Mouse (Mus musculus): Measurements from ENCODE around the gene Ifna6. TPM values are rescaled to one million over a fixed set of nuclear protein-coding genes. Genes with fewer than 3 reads are reported as not detected.
A peak's percentile ranks its signal among the peaks of the same experiment; 100 is the strongest.

Ifna6 gene
- polyA plus RNA-seq, 1 experiment from 2014 or later = not detected

DNA sequence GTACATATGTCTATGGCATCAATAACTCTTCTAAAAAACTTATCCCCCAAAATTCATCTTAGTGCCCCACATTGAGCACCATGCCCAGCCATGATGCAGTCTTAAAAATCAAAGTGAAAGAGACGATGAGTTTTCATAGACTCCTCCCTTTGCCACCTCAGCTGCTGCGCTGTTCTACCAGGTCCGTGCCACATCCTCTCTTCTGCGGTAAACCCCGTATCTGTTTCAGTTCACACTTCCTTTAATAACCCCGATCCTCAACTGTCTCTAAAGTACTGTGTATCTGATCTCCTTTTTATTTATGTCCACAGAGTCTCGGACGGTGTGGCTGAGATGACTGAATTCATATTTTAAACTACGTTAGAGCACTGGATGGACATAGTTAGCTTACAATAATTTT, 37.4 kb downstream of the Ifna6 start:
- no peak for DNase-seq
- 73% methylated on average over 9 of the region's 9 CpGs for WGBS

DNA sequence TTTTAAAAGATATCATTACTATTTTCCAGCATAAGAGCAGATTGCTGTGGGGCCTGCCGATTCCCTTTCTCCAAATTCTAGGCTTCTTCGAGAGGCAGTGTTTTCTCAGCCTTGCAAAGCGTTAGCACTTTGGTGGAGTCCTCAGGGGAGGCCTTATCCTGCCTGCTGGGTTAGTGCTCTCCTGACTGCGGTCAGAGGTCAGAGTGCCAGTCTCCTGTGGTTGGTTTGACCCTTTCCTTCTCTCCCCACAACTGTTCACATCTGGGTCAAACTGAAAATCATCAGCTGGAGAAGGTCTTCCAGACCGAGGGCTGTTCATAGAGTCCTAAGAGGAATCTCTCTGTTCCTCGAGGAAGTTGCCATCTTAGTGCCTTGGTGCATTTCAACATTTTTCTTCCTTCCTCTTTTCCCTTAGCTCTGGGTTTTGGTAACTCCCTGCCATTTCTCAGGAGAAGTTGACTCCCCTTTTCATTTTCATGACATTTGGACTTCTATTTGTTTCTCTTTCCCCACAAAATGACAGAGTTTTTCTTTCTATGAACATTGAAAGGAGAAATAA, 37.9 kb downstream of the Ifna6 start:
- H3K4me1 ChIP-seq (ENCODE audit: control insufficient read depth, insufficient read depth, low read length) = 0 out of 2 replicates have a peak, but pooled peaks cover 6% of the 10 kb centered on the region
- H3K9ac ChIP-seq (replicated peaks; ENCODE audit: low read length) = no peak overlapping the region
- ATAC-seq (ENCODE audit: low FRiP score, low TSS enrichment) (no peak), DNase-seq (no peak)
- H3K4me3 ChIP-seq (replicated peaks; ENCODE audit: low read depth, low read length) = no peak overlapping the region
- H3K9me3 ChIP-seq (ENCODE audit: control insufficient read depth, low read length) = no peaks in the 10 kb centered on the region
- H3K4me2 ChIP-seq (ENCODE audit: low read length) = no peak overlapping the region
- H3K27ac ChIP-seq (replicated peaks; ENCODE audit: low read depth, low read length) = no peak overlapping the region
- H3K36me3 ChIP-seq (ENCODE audit: control insufficient read depth, insufficient read depth, low read length) = no peaks in the 10 kb centered on the region
- 0 out of 2 replicates have a peak, but pooled peaks cover 3% of the 10 kb centered on the region for H3K27me3 ChIP-seq (ENCODE audit: control insufficient read depth, insufficient read depth, low read length)
- WGBS = 65% methylated on average over 6 of the region's 6 CpGs

More for the DNA sequence above, 37.4 kb downstream of the Ifna6 start:
- Histone ChIP-seq H3K9me3 (ENCODE audit: control insufficient read depth, low read length) (no peaks in the 10 kb centered on the region), H3K27ac (replicated peaks; ENCODE audit: low read depth, low read length) (no peak overlapping the region), H3K27me3 (ENCODE audit: control insufficient read depth, insufficient read depth, low read length) (0 out of 2 replicates have a peak, but pooled peaks cover 3% of the 10 kb centered on the region), H3K36me3 (ENCODE audit: control insufficient read depth, insufficient read depth, low read length) (no peaks in the 10 kb centered on the region), H3K9ac (replicated peaks; ENCODE audit: low read length) (no peak overlapping the region), H3K4me3 (replicated peaks; ENCODE audit: low read depth, low read length) (no peak overlapping the region), H3K4me1 (ENCODE audit: control insufficient read depth, insufficient read depth, low read length) (0 out of 2 replicates have a peak, but pooled peaks cover 6% of the 10 kb centered on the region), H3K4me2 (ENCODE audit: low read length) (no peak overlapping the region)
- ATAC-seq (ENCODE audit: low FRiP score, low TSS enrichment) = no peak

DNA sequence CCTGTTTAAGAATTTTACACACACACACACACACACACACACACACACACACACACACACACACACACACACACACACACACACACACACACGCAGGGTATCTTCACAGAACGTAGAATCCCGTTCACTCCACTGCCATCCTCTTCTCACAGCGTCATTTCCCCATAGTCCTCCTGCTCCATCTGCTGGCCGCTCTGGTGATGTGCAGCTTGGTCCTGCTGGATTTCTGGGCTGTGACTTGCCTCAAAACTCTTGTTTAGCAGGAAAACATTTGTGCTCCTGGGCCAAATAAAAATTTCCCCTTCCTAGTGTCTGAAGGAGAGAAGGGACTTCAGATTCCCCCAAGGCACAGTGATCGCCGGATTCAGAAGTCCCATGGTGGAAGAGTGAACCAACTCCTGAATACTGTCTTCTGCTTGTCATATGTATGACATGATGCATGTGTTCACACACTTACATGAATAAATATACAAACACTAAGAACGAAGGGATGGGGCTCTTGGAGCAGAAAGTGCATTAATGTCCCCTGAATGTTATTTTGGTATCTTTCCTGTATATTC, 40.2 kb downstream of the Ifna6 start:
- DNase-seq = peak; percentile 87
- WGBS = under 1% methylated on average over 8 of the region's 8 CpGs
- Histone ChIP-seq H3K4me3 (replicated peaks; ENCODE audit: low read depth, low read length) (peak overlapping the region; percentile 43), H3K27me3 (ENCODE audit: control insufficient read depth, insufficient read depth, low read length) (0 out of 2 replicates have a peak, but pooled peaks cover 3% of the 10 kb centered on the region), H3K4me1 (ENCODE audit: control insufficient read depth, insufficient read depth, low read length) (0 out of 2 replicates have a peak, but pooled peaks cover 6% of the 10 kb centered on the region), H3K36me3 (ENCODE audit: control insufficient read depth, insufficient read depth, low read length) (no peaks in the 10 kb centered on the region), H3K4me2 (ENCODE audit: low read length) (peak overlapping the region; percentile 85), H3K9me3 (ENCODE audit: control insufficient read depth, low read length) (no peaks in the 10 kb centered on the region), H3K27ac (replicated peaks; ENCODE audit: low read depth, low read length) (no peak overlapping the region), H3K9ac (replicated peaks; ENCODE audit: low read length) (peak overlapping the region; percentile 34; the same call in 1 of the 2 replicates)
- ATAC-seq (ENCODE audit: low FRiP score, low TSS enrichment) = peak; percentile 66

DNA sequence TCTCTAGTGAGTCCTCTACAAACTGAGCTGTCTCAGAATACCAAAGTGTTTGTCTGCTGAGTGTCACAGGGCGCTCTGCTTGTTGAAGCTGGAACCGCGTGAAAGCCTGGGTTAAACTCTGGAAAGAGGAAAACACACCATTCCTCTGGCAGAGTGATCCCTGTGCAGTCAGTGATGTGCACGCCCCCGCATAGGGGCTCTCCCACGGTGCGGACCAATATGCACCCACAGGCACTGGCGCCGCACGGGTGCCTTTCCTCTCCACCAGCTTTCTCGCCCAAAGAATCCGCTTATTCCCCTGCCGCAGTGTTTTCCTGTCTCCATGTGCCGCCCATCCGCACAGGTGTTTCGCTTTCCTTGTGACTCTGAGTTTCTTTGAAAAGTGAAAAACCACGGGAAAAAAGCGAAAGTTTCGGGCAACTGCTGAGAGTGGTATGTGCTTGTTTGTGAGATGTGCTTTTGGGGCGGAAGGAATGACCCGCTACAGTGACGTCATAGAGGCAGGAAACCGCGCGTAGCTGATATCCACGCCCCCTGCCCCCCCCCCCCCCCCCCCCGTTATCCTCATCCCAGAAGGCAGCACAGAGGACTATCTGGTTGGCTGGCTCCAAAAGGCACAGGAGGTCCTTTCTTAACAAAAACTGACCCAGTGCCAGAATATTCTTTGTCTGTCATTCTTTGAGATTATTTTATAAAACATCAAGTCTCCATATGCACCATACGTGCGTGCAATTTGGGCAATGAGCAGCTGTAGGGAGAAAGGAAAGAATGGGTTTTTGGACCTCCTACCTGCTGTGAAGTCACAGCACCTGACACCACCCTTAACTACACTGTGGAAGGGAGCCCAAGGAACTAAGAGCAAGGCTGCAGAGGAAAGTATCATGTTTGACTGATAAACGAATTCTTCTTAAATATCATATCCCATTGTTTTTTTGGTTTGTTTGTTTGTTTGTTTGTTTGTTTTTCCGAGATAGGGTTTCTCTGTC, 41.0 kb downstream of the Ifna6 start:
- Histone ChIP-seq H3K4me2 (ENCODE audit: low read length) (peak overlapping the region; percentile 85), H3K27ac (replicated peaks; ENCODE audit: low read depth, low read length) (no peak overlapping the region), H3K27me3 (ENCODE audit: control insufficient read depth, insufficient read depth, low read length) (0 out of 2 replicates have a peak, but pooled peaks cover 3% of the 10 kb centered on the region), H3K36me3 (ENCODE audit: control insufficient read depth, insufficient read depth, low read length) (no peaks in the 10 kb centered on the region), H3K4me1 (ENCODE audit: control insufficient read depth, insufficient read depth, low read length) (0 out of 2 replicates have a peak, but pooled peaks cover 6% of the 10 kb centered on the region), H3K9ac (replicated peaks; ENCODE audit: low read length) (peak overlapping the region; percentile 34; the same call in 1 of the 2 replicates), H3K9me3 (ENCODE audit: control insufficient read depth, low read length) (no peaks in the 10 kb centered on the region), H3K4me3 (replicated peaks; ENCODE audit: low read depth, low read length) (peak overlapping the region; percentile 43)
- peak; percentile 79 for ATAC-seq (ENCODE audit: low FRiP score, low TSS enrichment)
- peak; percentile 64 for DNase-seq
- 7% methylated on average over 31 of the region's 31 CpGs for WGBS

DNA sequence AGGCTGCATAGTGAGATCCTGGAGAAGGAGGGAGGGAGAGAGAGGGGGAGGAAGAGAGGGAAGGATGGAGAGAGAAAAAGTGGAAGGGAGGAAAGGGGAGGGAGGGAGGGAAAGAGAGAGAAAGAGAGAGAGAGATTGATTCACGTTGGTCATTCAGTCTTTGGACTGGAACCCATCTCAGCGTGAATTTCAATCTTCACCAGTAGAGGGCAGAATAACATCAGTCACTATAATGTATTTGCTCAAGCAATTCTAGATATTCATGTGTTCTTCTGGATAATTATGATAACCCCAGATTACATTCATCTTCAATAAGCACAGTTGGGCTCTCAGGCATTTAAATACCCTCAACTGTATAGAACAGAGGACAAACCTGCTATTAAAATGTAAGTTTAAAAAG, 45.5 kb downstream of the Ifna6 start:
- DNase-seq = peak; percentile 85
- 0 out of 2 replicates have a peak, but pooled peaks cover 6% of the 10 kb centered on the region for H3K4me1 ChIP-seq (ENCODE audit: control insufficient read depth, insufficient read depth, low read length)
- WGBS = 0% methylated on average over 2 of the region's 2 CpGs

DNA sequence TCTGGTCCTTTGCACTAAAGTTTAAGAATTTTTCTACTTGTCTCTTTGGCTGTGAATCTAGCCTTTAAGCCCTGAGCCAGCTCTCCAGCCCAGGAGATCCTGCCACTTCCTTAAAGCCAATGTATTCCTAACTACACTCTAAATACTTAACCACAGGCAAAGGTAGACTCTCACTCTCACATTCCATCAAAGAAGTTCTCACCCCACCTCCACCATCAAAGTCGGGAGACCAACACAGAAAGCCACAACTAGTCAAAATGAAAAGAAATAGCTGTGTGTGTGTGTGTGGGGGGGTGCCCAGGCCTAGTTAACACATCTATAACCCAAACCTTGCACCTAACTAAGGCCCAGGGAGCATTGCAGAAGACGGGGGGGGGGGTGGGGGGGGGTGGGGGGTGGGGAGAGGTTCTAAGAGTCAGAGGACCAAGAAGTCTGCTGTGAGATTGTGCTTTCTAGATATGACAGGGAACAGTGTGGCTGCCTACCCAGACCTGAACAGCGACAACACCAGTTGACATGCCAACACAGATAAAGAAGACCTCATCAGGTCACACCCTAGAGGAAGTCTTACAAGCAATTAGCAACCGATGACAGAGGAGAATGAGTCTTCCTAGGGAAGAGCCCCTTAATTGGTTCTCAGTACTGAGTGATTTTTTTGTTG, 48.3 kb downstream of the Ifna6 start:
- H3K36me3 ChIP-seq (ENCODE audit: control insufficient read depth, insufficient read depth, low read length) = no peaks in the 10 kb centered on the region
- no peak overlapping the region for H3K4me3 ChIP-seq (replicated peaks; ENCODE audit: low read depth, low read length)
- no peak overlapping the region for H3K4me2 ChIP-seq (ENCODE audit: low read length)
- no peaks in the 10 kb centered on the region for H3K4me1 ChIP-seq (ENCODE audit: control insufficient read depth, insufficient read depth, low read length)
- H3K27ac ChIP-seq (replicated peaks; ENCODE audit: low read depth, low read length) = no peak overlapping the region
- WGBS = 77% methylated on average over 3 of the region's 4 CpGs
- DNase-seq (no peak), ATAC-seq (ENCODE audit: low FRiP score, low TSS enrichment) (no peak)
- no peak overlapping the region for H3K9ac ChIP-seq (replicated peaks; ENCODE audit: low read length)
- no peaks in the 10 kb centered on the region for H3K9me3 ChIP-seq (ENCODE audit: control insufficient read depth, low read length)
- H3K27me3 ChIP-seq (ENCODE audit: control insufficient read depth, insufficient read depth, low read length) = no peaks in the 10 kb centered on the region

More for the DNA sequence above, 45.5 kb downstream of the Ifna6 start:
- Histone ChIP-seq H3K4me2 (ENCODE audit: low read length) (no peak overlapping the region), H3K27me3 (ENCODE audit: control insufficient read depth, insufficient read depth, low read length) (no peaks in the 10 kb centered on the region), H3K27ac (replicated peaks; ENCODE audit: low read depth, low read length) (no peak overlapping the region), H3K4me3 (replicated peaks; ENCODE audit: low read depth, low read length) (no peak overlapping the region), H3K36me3 (ENCODE audit: control insufficient read depth, insufficient read depth, low read length) (no peaks in the 10 kb centered on the region), H3K9me3 (ENCODE audit: control insufficient read depth, low read length) (no peaks in the 10 kb centered on the region), H3K9ac (replicated peaks; ENCODE audit: low read length) (no peak overlapping the region)
- ATAC-seq (ENCODE audit: low FRiP score, low TSS enrichment) = no peak

DNA sequence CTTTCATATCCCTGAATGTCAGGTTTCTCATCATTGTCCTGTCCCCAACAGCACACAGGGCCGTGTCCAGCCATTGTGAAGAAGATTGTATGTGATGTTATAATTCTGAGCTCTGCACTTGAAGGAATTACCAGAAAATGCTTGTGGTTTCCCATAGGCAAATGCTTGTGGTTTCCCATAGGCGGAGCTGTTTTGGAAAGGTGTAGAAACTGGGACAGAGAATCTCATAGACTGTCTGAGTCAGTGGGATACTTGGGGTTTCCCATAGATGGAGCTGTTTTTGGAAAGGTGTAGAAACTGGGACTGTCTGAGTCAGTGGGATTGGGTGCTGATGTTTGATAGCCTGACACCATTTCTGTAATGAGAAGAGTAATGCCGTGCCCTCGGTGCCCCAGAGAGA, 49.3 kb downstream of the Ifna6 start:
- H3K4me2 ChIP-seq (ENCODE audit: low read length) = no peak overlapping the region
- H3K27ac ChIP-seq (replicated peaks; ENCODE audit: low read depth, low read length) = no peak overlapping the region
- no peak for ATAC-seq (ENCODE audit: low FRiP score, low TSS enrichment)
- 84% methylated on average over 4 of the region's 4 CpGs for WGBS
- H3K4me1 ChIP-seq (ENCODE audit: control insufficient read depth, insufficient read depth, low read length) = no peaks in the 10 kb centered on the region
- no peak overlapping the region for H3K4me3 ChIP-seq (replicated peaks; ENCODE audit: low read depth, low read length)
- H3K27me3 ChIP-seq (ENCODE audit: control insufficient read depth, insufficient read depth, low read length) = no peaks in the 10 kb centered on the region
- H3K9ac ChIP-seq (replicated peaks; ENCODE audit: low read length) = no peak overlapping the region
- DNase-seq = no peak
- no peaks in the 10 kb centered on the region for H3K9me3 ChIP-seq (ENCODE audit: control insufficient read depth, low read length)
- no peaks in the 10 kb centered on the region for H3K36me3 ChIP-seq (ENCODE audit: control insufficient read depth, insufficient read depth, low read length)

Data from midbrain, embryonic 14.5 days (tissue).